Mouse (Mus musculus): ENCODE measurements around the gene Ptpn11. TPM values are rescaled to one million over a fixed set of nuclear protein-coding genes. Genes with fewer than 3 reads are reported as not detected.
"Not testable (repeated sequence)": the region's sequence is repeated elsewhere in the genome, so short reads cannot be mapped to it uniquely, and the experiment has no call there.

Ptpn11 gene
- 64.1 and 66.0 TPM in 2 replicates for polyA plus RNA-seq (2012; ENCODE audit: insufficient read depth, insufficient read length, missing spikeins)

DNA sequence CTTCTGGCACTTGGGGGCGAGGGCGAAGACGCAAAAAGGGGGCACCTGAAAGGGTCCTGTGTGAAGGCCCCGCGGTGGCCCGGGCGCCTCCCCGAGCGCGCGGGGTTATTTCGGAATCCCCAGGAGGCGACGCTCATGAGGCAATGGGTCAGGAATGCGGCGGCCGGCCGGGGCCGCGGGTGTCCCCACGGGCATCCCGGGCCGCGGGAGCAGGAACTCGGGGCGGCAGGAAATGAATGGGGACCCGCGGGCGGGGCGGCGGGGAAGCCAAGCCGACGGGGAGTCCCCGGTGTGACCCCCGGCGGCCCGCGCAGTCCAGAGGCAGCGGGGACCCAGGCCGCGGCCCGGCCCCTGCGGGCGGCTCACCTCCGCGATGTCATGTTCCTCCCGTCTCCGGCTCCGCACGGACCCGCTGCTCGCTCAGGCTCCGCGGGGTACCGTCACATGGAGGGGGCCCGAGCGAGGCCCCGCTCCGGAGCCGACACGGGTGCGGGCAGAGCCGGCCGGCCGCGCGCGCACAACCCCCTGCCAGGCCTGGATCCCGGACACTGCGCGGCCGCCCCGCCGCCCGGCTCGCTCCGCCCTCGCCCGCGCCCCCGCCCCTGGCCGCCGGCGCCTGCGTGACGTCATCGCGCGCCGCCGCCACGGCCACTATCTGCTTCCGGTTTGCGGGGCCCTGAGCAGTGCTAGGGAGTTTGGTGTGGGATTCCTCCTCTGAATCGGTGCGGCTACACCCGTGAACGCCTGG is at the start of gene Ptpn11:
Ptpn11 (minus strand) TSS at position 562 of the 748 bp plus-strand sequence.
- H3K4me1 ChIP-seq (ENCODE audit: control insufficient read depth, insufficient read depth, insufficient read length, low read length), result peaks cover 24% of the 10 kb centered on the region
- peak within 1 kb of the TSS; percentile 82 for H3K4me3 ChIP-seq (ENCODE audit: insufficient read depth, low read depth, low read length)
- H3K27ac ChIP-seq (replicated peaks; ENCODE audit: low read depth, low read length), result peak within 1 kb of the TSS; percentile 98

DNA sequence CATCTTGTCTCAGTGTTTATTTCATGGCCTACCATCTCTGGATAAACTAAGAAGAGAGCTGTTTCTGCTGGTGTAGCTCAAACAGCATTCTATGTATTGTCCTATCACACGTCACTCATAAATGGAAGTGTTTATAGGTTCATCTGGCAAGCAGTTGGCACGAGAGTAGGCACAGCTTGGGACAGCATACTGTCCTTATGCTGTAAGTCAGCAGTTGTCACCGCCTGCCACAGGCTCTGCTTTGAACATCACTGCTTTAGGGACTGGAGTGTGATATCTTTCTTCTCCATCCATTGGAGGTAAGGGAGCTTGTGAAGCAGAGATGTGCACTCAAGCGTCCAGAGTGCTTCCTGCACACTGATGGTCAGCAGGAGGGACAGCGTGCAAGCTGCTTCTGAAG is 48.6 kb upstream of the Ptpn11 start:
- H3K4me3 ChIP-seq (ENCODE audit: insufficient read depth, low read depth, low read length), result no peak overlapping the region
- H3K27ac ChIP-seq (replicated peaks; ENCODE audit: low read depth, low read length), result no peak overlapping the region
- peaks cover 3% of the 10 kb centered on the region; the same call in 1 of the 2 replicates for H3K4me1 ChIP-seq (ENCODE audit: control insufficient read depth, insufficient read depth, insufficient read length, low read length)

DNA sequence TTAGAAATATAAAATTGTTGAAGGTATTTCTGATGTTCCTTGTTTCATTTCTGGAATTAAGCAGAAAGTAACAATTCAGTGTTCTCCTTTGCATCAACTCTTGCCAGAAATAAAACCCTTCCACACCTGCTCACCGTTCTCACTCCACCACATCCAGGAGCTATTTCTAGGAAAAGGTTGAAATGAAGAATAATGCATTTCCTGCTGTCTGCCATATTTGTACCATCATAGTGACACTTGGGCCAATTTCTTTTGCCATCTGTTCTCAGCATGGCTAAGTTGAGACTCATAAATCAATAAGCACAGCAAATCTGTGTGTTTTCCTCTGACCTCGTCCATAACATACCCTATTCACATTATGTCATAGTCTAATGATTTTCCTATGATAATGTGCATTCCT is 47.0 kb upstream of the Ptpn11 start:
- Histone ChIP-seq H3K4me3 (ENCODE audit: insufficient read depth, low read depth, low read length) (no peak overlapping the region), H3K27ac (replicated peaks; ENCODE audit: low read depth, low read length) (no peak overlapping the region), H3K4me1 (ENCODE audit: control insufficient read depth, insufficient read depth, insufficient read length, low read length) (peaks cover 3% of the 10 kb centered on the region; the same call in 1 of the 2 replicates)

DNA sequence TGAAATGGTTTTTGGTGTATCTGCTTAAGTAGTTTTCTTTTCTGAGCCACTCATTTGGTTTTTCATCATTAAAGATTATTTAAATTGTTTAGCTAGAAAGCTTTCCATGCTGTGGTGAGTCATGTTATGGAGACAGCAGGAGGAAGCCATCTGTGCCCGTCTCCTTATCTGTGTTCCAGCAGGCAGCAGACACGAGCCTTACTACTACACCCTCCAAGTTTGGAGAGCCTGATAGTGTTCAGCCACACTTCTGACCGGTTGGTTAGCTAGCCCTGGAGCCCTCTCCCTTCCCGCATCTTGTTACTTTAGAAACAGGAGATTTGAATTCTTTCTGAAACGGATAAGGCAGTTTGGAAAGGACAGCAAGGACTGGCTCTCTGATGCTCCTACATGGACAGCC is 45.0 kb upstream of the Ptpn11 start:
- Histone ChIP-seq H3K27ac (replicated peaks; ENCODE audit: low read depth, low read length) (no peak overlapping the region), H3K4me3 (ENCODE audit: insufficient read depth, low read depth, low read length) (no peak overlapping the region), H3K4me1 (ENCODE audit: control insufficient read depth, insufficient read depth, insufficient read length, low read length) (no peaks in the 10 kb centered on the region)

DNA sequence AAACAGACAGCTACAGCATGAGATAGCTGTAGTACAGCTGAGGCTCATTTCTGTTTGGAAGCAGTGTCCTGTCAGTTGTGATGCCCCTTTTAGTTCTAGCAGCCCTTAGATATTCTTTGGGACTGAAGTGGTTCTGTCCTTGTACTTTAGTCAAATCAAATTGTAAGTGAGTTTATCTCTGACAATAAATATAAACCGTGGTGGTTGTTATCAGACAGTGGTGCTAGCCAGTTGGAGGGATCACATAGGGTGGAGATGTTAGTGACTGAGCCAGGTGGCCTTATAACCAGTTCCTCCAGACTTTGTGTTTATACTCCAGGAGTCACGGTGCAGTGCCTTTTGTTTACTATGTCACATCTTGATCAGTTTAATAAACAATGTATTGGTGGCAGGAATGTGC is 42.5 kb upstream of the Ptpn11 start:
- H3K4me1 ChIP-seq (ENCODE audit: control insufficient read depth, insufficient read depth, insufficient read length, low read length), result no peaks in the 10 kb centered on the region
- no peak overlapping the region for H3K4me3 ChIP-seq (ENCODE audit: insufficient read depth, low read depth, low read length)
- no peak overlapping the region for H3K27ac ChIP-seq (replicated peaks; ENCODE audit: low read depth, low read length)

DNA sequence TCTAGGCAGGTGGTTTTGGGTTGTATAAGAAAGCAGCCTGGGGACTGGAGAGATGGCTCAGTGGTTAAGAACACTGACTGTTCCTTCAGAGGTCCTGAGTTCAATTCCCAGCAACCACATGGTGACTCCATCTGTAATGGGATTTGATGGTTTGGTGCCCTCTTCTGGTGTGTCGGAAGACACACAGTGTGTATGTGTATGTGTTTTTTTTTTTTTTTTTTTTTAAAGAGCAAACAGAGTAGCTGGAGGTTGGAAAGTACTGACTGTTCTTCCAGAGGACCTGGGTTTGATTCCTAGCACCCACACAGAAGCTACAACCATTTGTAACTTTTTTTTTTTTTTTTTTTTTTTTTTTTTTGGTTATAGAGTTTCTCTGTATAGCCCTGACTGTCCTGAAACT is 41.6 kb upstream of the Ptpn11 start:
- H3K27ac ChIP-seq (replicated peaks; ENCODE audit: low read depth, low read length), result no peak overlapping the region
- peaks cover 2% of the 10 kb centered on the region; the same call in 1 of the 2 replicates for H3K4me1 ChIP-seq (ENCODE audit: control insufficient read depth, insufficient read depth, insufficient read length, low read length)
- H3K4me3 ChIP-seq (ENCODE audit: insufficient read depth, low read depth, low read length), result no peak overlapping the region

DNA sequence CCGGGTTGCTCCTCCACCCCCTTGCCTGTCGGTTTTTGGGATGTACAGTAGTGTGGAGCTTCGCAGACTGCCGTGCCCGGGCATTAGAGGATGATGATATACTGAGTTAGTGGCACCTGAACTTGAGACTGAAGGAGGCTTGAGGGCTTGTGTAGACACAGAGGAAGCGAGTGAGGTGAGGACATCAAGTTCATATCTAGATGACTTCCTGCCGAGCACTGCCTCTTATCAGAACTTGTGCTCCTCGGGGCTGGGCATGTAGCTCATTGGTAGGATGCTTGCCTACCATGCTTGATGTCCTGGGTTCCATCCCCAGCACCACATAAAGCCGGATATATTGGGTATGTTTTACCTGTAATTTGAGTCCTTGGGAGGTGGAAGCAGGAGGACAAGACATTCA is 39.6 kb upstream of the Ptpn11 start:
- no peak overlapping the region for H3K27ac ChIP-seq (replicated peaks; ENCODE audit: low read depth, low read length)
- no peak overlapping the region for H3K4me3 ChIP-seq (ENCODE audit: insufficient read depth, low read depth, low read length)
- H3K4me1 ChIP-seq (ENCODE audit: control insufficient read depth, insufficient read depth, insufficient read length, low read length), result peaks cover 5% of the 10 kb centered on the region

DNA sequence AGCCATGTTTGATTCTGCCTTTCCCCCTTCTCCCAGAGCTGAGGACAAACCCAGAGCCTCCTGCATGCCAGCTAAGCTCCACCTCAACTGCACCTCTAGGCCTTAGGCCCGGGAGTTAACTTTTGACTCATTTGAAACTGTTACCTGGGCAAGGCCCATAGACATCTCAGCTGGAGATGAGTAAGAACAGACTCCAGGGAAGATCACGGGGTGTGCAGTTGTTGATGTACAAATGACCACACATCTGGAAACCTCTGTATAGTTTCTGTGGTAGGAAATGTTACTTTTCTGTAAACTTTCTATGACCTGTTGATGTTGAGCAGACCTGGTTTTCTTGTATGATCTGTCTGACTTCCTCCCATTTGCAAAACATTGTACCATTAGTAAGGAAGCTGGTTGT is 38.0 kb upstream of the Ptpn11 start:
- H3K4me1 ChIP-seq (ENCODE audit: control insufficient read depth, insufficient read depth, insufficient read length, low read length), result peaks cover 8% of the 10 kb centered on the region
- no peak overlapping the region for H3K27ac ChIP-seq (replicated peaks; ENCODE audit: low read depth, low read length)

DNA sequence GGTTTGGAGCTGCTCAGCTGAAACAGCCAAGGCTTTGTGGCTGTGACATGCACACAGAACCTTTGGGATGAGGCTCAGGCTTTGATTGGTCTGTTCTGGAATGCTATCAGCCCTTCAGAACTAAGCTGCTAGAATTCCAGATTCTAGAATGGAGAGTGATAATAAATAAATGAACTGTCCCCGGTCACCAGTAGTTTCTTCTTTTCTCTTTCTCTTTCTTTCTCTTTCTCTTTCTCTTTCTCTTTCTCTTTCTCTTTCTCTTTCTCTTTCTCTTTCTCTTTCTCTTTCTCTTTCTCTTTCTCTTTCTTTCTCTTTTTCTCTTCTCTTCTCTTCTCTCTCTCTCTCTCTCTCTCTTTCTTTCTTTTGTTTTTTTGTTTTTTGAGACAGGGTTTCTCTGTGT is 36.1 kb upstream of the Ptpn11 start:
- H3K4me3 ChIP-seq (ENCODE audit: insufficient read depth, low read depth, low read length); H3K27ac ChIP-seq (replicated peaks; ENCODE audit: low read depth, low read length); H3K4me1 ChIP-seq (ENCODE audit: control insufficient read depth, insufficient read depth, insufficient read length, low read length): not testable (repeated sequence)

More for the DNA sequence above, 38.0 kb upstream of the Ptpn11 start:
- H3K4me3 ChIP-seq (ENCODE audit: insufficient read depth, low read depth, low read length), result no peak overlapping the region

DNA sequence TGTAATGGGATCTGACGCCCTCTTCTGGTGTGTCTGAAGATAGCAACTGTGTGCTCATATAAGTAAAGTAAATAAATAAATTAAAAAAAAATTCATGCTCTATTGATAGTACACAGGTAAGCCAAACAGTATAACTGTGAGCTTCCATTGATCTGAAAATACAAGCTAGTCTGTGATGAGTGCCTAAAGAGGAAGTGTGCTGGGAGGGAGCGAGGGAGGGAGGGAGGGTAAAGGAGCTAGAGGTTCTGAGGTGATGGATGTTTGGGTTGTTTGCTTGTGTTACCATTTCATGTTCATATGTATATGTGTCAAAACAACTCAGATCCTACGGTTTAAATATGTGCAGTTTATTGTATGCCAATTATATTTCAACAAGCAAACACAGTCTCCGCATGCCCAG is 35.6 kb upstream of the Ptpn11 start:
- no peak overlapping the region for H3K27ac ChIP-seq (replicated peaks; ENCODE audit: low read depth, low read length)
- no peak overlapping the region for H3K4me3 ChIP-seq (ENCODE audit: insufficient read depth, low read depth, low read length)
- peaks cover 8% of the 10 kb centered on the region for H3K4me1 ChIP-seq (ENCODE audit: control insufficient read depth, insufficient read depth, insufficient read length, low read length)

DNA sequence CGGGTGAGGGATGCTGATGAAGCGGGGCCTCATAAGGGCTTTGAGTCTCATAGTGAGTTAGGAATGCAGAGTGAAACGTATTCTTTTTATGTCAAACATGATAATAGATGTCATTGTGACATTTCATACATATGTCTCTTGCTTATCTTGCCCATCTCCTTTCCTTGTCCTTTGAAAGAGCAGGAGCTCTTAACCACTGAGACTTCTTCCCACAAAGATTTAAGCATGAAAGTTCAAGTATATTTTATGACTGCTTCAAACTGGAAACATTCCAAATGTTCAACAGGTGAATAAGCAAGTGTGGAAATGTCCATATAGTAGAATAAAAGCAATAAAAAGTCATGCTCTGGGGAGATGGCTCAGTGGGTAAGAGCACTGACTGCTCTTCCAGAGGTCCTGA is 35.2 kb upstream of the Ptpn11 start:
- Histone ChIP-seq H3K27ac (replicated peaks; ENCODE audit: low read depth, low read length) (no peak overlapping the region), H3K4me1 (ENCODE audit: control insufficient read depth, insufficient read depth, insufficient read length, low read length) (peaks cover 8% of the 10 kb centered on the region), H3K4me3 (ENCODE audit: insufficient read depth, low read depth, low read length) (no peak overlapping the region)

DNA sequence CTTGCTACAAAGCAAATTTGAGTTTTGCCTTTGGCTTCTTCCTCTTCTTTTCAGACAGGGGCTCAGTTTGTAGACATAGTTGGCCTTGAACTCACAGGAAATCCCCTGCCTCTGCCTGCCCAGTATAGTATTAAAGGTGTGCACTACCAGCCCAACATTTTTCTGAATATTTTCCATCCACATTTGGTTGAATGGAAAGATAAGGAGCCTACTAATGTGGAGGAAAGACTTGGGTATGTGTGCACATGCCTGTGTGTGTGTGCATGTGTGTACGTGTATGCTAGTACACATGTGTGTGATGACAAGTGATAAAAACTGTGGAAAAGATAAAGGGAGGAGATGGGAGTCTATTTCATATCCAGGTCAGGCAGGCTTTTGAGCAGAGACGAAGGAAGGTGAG is 34.7 kb upstream of the Ptpn11 start:
- H3K4me1 ChIP-seq (ENCODE audit: control insufficient read depth, insufficient read depth, insufficient read length, low read length), result peaks cover 8% of the 10 kb centered on the region
- H3K27ac ChIP-seq (replicated peaks; ENCODE audit: low read depth, low read length), result no peak overlapping the region
- no peak overlapping the region for H3K4me3 ChIP-seq (ENCODE audit: insufficient read depth, low read depth, low read length)

DNA sequence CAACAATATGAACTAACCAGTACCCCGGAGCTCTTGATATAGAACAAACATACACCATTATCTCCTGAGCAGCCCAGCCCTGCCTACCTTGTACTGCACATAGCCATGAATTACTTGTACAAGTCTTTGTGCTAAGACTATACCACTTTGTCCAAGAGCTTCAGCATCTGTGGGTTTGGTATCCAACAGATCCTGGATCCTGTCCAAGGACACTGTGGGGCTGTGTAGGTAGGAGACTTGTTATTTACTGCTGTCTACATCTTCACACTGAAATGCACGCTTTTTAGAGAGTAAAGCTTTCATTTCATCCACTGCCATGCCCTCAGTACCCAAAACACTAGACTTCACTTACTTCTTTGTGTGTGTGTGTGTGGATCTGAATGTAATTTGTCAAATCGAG is 33.7 kb upstream of the Ptpn11 start:
- H3K27ac ChIP-seq (replicated peaks; ENCODE audit: low read depth, low read length), result no peak overlapping the region
- H3K4me3 ChIP-seq (ENCODE audit: insufficient read depth, low read depth, low read length), result no peak overlapping the region
- H3K4me1 ChIP-seq (ENCODE audit: control insufficient read depth, insufficient read depth, insufficient read length, low read length), result peaks cover 8% of the 10 kb centered on the region

DNA sequence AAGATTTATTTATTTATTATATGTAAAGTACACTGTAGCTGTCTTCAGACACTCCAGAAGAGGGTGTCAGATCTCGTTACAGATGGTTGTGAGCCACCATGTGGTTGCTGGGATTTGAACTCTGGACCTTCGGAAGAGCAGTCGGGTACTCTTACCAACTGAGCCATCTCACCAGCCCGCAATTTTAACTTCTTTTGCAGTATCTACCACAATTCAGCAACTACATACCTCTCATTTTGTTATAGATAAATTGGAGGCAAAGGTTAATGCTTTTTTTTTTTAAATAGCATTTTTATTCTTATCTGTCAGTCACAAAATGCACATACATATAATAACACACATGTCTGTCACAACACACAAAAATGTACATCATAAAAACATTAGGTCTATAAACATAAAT is 32.8 kb upstream of the Ptpn11 start:
- H3K27ac ChIP-seq (replicated peaks; ENCODE audit: low read depth, low read length); H3K4me1 ChIP-seq (ENCODE audit: control insufficient read depth, insufficient read depth, insufficient read length, low read length); H3K4me3 ChIP-seq (ENCODE audit: insufficient read depth, low read depth, low read length): not testable (repeated sequence)

DNA sequence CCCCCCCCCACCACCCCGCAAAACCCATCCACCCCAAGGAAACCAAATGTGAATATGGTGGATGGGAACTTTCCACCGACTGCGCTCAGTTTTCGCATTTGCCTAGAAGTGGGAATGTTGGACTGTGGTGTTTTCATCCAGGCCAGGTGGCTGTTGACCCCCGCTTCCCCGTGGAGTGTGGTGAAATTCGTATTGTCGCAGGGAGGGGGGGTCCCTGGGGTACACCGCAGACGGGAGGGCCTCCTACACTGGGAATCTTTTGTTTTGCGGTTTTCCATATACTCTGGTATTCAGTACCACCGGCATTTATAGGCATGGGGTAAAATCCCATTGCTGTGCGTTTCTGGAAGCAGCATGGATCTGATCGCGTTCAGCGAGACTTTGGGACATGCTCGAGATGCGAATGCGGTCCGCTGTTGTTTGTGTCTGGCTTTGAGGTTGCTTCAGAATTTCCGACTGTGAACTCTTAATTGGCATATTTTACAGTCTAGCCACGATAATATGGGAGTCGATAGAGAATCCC is 30.2 kb upstream of the Ptpn11 start:
- Histone ChIP-seq H3K4me1 (ENCODE audit: control insufficient read depth, insufficient read depth, insufficient read length, low read length) (peaks cover 7% of the 10 kb centered on the region; the same call in 1 of the 2 replicates), H3K27ac (replicated peaks; ENCODE audit: low read depth, low read length) (no peak overlapping the region), H3K4me3 (ENCODE audit: insufficient read depth, low read depth, low read length) (peak overlapping the region; percentile 28)

DNA sequence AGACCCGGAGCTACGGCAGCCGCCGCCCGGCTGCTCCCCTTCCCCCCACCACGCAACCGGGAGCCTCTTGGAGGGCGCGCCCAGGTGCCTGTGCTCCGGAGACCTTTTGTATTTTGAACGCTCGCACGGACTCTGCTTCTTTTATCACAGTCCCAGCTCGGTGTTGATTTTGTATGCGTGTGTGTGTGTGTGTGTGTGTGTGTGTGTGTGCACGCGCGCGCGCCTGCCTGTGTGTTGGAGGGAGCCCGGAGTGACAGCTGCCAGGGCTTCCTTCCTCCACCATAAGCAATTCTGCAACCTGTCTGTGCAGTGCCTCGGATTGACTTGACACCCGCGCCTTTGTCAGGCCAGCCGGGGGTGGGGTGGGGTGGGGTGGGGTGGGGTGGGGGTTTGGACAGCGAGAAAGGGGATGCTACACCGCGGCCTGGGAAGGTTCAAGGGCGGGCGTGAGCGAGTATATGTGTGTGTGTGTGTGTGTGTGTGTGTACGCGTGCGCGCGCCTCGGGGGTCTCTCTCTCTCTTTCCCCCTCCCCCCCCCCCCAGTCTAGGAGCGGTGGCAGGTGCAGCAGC is 29.6 kb upstream of the Ptpn11 start:
- H3K4me3 ChIP-seq (ENCODE audit: insufficient read depth, low read depth, low read length), result peak overlapping the region; percentile 100
- H3K4me1 ChIP-seq (ENCODE audit: control insufficient read depth, insufficient read depth, insufficient read length, low read length), result peaks cover 4% of the 10 kb centered on the region; the same call in 1 of the 2 replicates
- H3K27ac ChIP-seq (replicated peaks; ENCODE audit: low read depth, low read length), result 0 out of 2 replicates have a peak overlapping the region, but pooled peaks have one; percentile 10

Measured in brown adipose tissue, adult 24 weeks (tissue).